In genomic region chr1:169156875-169157274, GRCm38 (mm10) we compare ENCODE assay signal across 28 mouse cellular contexts.
DNase-seq lines count a peak whose midpoint lies in the region; ATAC-seq and TF ChIP-seq lines count a peak whose summit lies in the region.
"Had no signal": no experiment of that assay in that cellular context is flagged by ENCODE, and none has a peak within 500 bp of the region (broad histone marks: within the 10 kb centered on the region; RNA-seq: fewer than 3 reads in every experiment).

No protein-coding gene starts in this region.

- no peaks in the 10 kb centered on the region for H3K27me3 ChIP-seq in kidney, embryonic 15.5 days
- no peaks in the 10 kb centered on the region; the same call in 1 of the 2 replicates for H3K27me3 ChIP-seq in liver, adult 2 months (ENCODE audit: control insufficient read depth, insufficient read depth, low read length)
- H3K27me3 ChIP-seq in liver, embryonic 12.5 days (replicated peaks): no peaks in the 10 kb centered on the region
- H3K27me3 ChIP-seq in Patski: no peaks in the 10 kb centered on the region
- no peaks in the 10 kb centered on the region for H3K27me3 ChIP-seq in limb, embryonic 10.5 days (ENCODE audit: low read depth, poor library complexity, severe bottlenecking)
- H3K27me3 ChIP-seq: embryonic facial prominence, embryonic 12.5 days; heart, embryonic 13.5 days; hindbrain, embryonic 15.5 days; midbrain, embryonic 12.5 days; neural tube, embryonic 13.5 days had no signal

- no peak overlapping the region for H3K4me3 ChIP-seq in kidney, embryonic 15.5 days (replicated peaks)
- no peak overlapping the region for H3K4me3 ChIP-seq in liver, adult 2 months (ENCODE audit: insufficient read depth, low read depth, low read length)
- H3K4me3 ChIP-seq in liver, embryonic 12.5 days: no peak overlapping the region
- H3K4me3 ChIP-seq in limb, embryonic 10.5 days: no peak overlapping the region
- H3K4me3 ChIP-seq: embryonic facial prominence, embryonic 12.5 days; heart, embryonic 13.5 days; hindbrain, embryonic 10.5 days; hindbrain, embryonic 15.5 days; midbrain, embryonic 12.5 days; neural tube, embryonic 13.5 days had no signal

- H3K4me2 ChIP-seq in kidney, embryonic 15.5 days: no peak overlapping the region
- H3K4me2 ChIP-seq in liver, embryonic 12.5 days: no peak overlapping the region
- H3K4me2 ChIP-seq: embryonic facial prominence, embryonic 12.5 days; heart, embryonic 13.5 days; hindbrain, embryonic 15.5 days; midbrain, embryonic 12.5 days; neural tube, embryonic 13.5 days had no signal

- ATAC-seq in kidney, embryonic 15.5 days (replicated peaks; ENCODE audit: low FRiP score): no peak
- no peak for ATAC-seq in liver, embryonic 12.5 days
- no peak for ATAC-seq in Patski
- ATAC-seq: CD4-positive, CD25-positive, alpha-beta regulatory T cell, adult 4 months; inflammation-experienced regulatory T-cells, adult 6 months had no signal

- no peaks in the 10 kb centered on the region for H3K36me3 ChIP-seq in kidney, embryonic 15.5 days
- H3K36me3 ChIP-seq in liver, adult 2 months (ENCODE audit: control insufficient read depth, insufficient read depth, low read length): no peaks in the 10 kb centered on the region
- no peaks in the 10 kb centered on the region for H3K36me3 ChIP-seq in liver, embryonic 12.5 days
- no peaks in the 10 kb centered on the region for H3K36me3 ChIP-seq in limb, embryonic 10.5 days
- H3K36me3 ChIP-seq: embryonic facial prominence, embryonic 12.5 days; G1E; heart, embryonic 13.5 days; hindbrain, embryonic 10.5 days; hindbrain, embryonic 15.5 days; midbrain, embryonic 12.5 days; neural tube, embryonic 13.5 days had no signal

- H3K27ac ChIP-seq in kidney, embryonic 15.5 days: peak overlapping the region; percentile 77
- no peak overlapping the region for H3K27ac ChIP-seq in liver, adult 2 months (replicated peaks; ENCODE audit: insufficient read depth, low read depth, low read length)
- no peak overlapping the region for H3K27ac ChIP-seq in liver, embryonic 12.5 days
- no peak overlapping the region for H3K27ac ChIP-seq in limb, embryonic 10.5 days
- H3K27ac ChIP-seq: heart, embryonic 13.5 days; hindbrain, embryonic 10.5 days; hindbrain, embryonic 15.5 days; midbrain, embryonic 12.5 days; neural tube, embryonic 13.5 days had no signal

- no peak for TF ChIP-seq POLR2A in liver, adult 2 months (IDR thresholded peaks at IDR 0.05; ENCODE audit: extremely low read depth, insufficient read depth, low read length)

- H3K9ac ChIP-seq in kidney, embryonic 15.5 days: no peak overlapping the region
- no peak overlapping the region for H3K9ac ChIP-seq in liver, adult 2 months (ENCODE audit: low read depth, low read length)
- no peak overlapping the region for H3K9ac ChIP-seq in liver, embryonic 12.5 days
- H3K9ac ChIP-seq: embryonic facial prominence, embryonic 12.5 days; heart, embryonic 13.5 days; hindbrain, embryonic 15.5 days; midbrain, embryonic 12.5 days; neural tube, embryonic 13.5 days had no signal

- H3K79me2 ChIP-seq in liver, adult 2 months (ENCODE audit: control insufficient read depth, insufficient read depth, low read length): no peaks in the 10 kb centered on the region

- no peak for TF ChIP-seq CTCF in liver, adult 2 months (IDR thresholded peaks at IDR 0.05; ENCODE audit: low read depth, low read length)
- TF ChIP-seq CTCF in Patski (IDR thresholded peaks at IDR 0.05): peak; percentile 10

- WGBS in kidney, embryonic 15.5 days: 84% methylated on average over 4 of the region's 4 CpGs
- 76% methylated on average over 4 of the region's 4 CpGs for WGBS in liver, adult 2 months
- WGBS in liver, embryonic 12.5 days (ENCODE audit: insufficient replicate concordance): 70% methylated on average over 4 of the region's 4 CpGs
- 92% methylated on average over 4 of the region's 4 CpGs for WGBS in limb, embryonic 10.5 days

- no peak for DNase-seq in kidney, postnatal 36 days
- peak; percentile 7 for DNase-seq in liver, adult 2 months (ENCODE audit: extremely low read depth, low read depth, low spot score)
- DNase-seq in Patski (ENCODE audit: low read depth, low spot score): no peak
- DNase-seq in limb, embryonic 10.5 days (ENCODE audit: low spot score): no peak
- no peak for DNase-seq in adrenal gland, adult 2 months
- DNase-seq: adrenal gland, postnatal 36 days; cerebellum, adult 8-10 months; embryo, embryonic 11 days; gastrocnemius, postnatal 10 days; heart, postnatal 14 days; kidney, adult 18-20 months; kidney, postnatal 14 days; liver; lung, postnatal 36 days; right cerebral cortex, postnatal 4 days; thymus, adult 2 months; thymus, postnatal 36 days had no signal

- in situ Hi-C loops in Patski (cut with MboI; ENCODE audit: low pct_unique_long_range_greater_than_20kb): no loop called here

- POLR2A ChIA-PET in Patski (lab: Charles Lee): no interaction called here

- CTCF ChIA-PET in Patski (lab: Charles Lee): no interaction called here

- peaks cover 27% of the 10 kb centered on the region for H3K4me1 ChIP-seq in kidney, embryonic 15.5 days
- H3K4me1 ChIP-seq in liver, adult 2 months (ENCODE audit: control insufficient read depth, insufficient read depth, low read length): no peaks in the 10 kb centered on the region
- no peaks in the 10 kb centered on the region for H3K4me1 ChIP-seq in liver, embryonic 12.5 days
- peaks cover 28% of the 10 kb centered on the region for H3K4me1 ChIP-seq in limb, embryonic 10.5 days
- H3K4me1 ChIP-seq: hindbrain, embryonic 10.5 days; hindbrain, embryonic 15.5 days; midbrain, embryonic 12.5 days had no signal

- no peaks in the 10 kb centered on the region for H3K9me3 ChIP-seq in kidney, embryonic 15.5 days (replicated peaks)
- no peaks in the 10 kb centered on the region for H3K9me3 ChIP-seq in liver, embryonic 12.5 days (replicated peaks)
- H3K9me3 ChIP-seq in limb, embryonic 10.5 days (replicated peaks): no peaks in the 10 kb centered on the region
- H3K9me3 ChIP-seq: embryonic facial prominence, embryonic 12.5 days; heart, embryonic 13.5 days; hindbrain, embryonic 10.5 days; midbrain, embryonic 12.5 days had no signal
